Mouse (Mus musculus) ZHBTc4 (cell line): ENCODE results near the gene Tmem45b.
"Not testable (repeated sequence)": the region's sequence is repeated elsewhere in the genome, so short reads cannot be mapped to it uniquely, and the experiment has no call there.

Source experiments
- DNase-seq: peaks from one replicate; pipeline ENCODE4 v3.0.0-alpha.2; 2011; ENCODE audit warnings: low read depth, low spot score

The Tmem45b gene

GRCm38 (mm10) chr9:31463692-31464474, at the start of gene Tmem45b:
Gene Tmem45b, minus strand, starts transcription at chr9:31464462.
- DNase-seq = peak; percentile 24

GRCm38 (mm10) chr9:31508189-31508588, 43.9 kb upstream of the Tmem45b start:
- DNase-seq = no peak

- DNase-seq = not testable (repeated sequence)
Observed at GRCm38 (mm10) chr9:31501221-31501620, 37.0 kb upstream of the Tmem45b start.

- DNase-seq = no peak
Observed at GRCm38 (mm10) chr9:31463190-31463589, 1.1 kb downstream of the Tmem45b start.

GRCm38 (mm10) chr9:31454356-31454755, 9.9 kb downstream of the Tmem45b start:
- no peak for DNase-seq

GRCm38 (mm10) chr9:31452166-31452565, 12.1 kb downstream of the Tmem45b start:
- no peak for DNase-seq

GRCm38 (mm10) chr9:31449145-31449772, 15.0 kb downstream of the Tmem45b start:
- peak; percentile 44 for DNase-seq

- peak; percentile 23 for DNase-seq
Observed at GRCm38 (mm10) chr9:31444236-31444635, 20.0 kb downstream of the Tmem45b start.

- DNase-seq = peak; percentile 36
Observed at GRCm38 (mm10) chr9:31441487-31441886, 22.8 kb downstream of the Tmem45b start.

GRCm38 (mm10) chr9:31440366-31440765, 23.9 kb downstream of the Tmem45b start:
- DNase-seq = peak; percentile 50

GRCm38 (mm10) chr9:31439341-31439740, 24.9 kb downstream of the Tmem45b start:
- DNase-seq = peak; percentile 88

- peak; percentile 94 for DNase-seq
Observed at GRCm38 (mm10) chr9:31438834-31439233, 25.4 kb downstream of the Tmem45b start.

GRCm38 (mm10) chr9:31437861-31438260, 26.4 kb downstream of the Tmem45b start:
- peak; percentile 58 for DNase-seq

- peak; percentile 64 for DNase-seq
Observed at GRCm38 (mm10) chr9:31435415-31435814, 28.8 kb downstream of the Tmem45b start.

GRCm38 (mm10) chr9:31433431-31433830, 30.8 kb downstream of the Tmem45b start:
- DNase-seq = no peak

GRCm38 (mm10) chr9:31432336-31432975, 31.8 kb downstream of the Tmem45b start:
- peak; percentile 35 for DNase-seq

GRCm38 (mm10) chr9:31431751-31432150, 32.5 kb downstream of the Tmem45b start:
- peak; percentile 69 for DNase-seq

- no peak for DNase-seq
Observed at GRCm38 (mm10) chr9:31430011-31430410, 34.3 kb downstream of the Tmem45b start.

GRCm38 (mm10) chr9:31428971-31429370, 35.3 kb downstream of the Tmem45b start:
- DNase-seq = no peak

GRCm38 (mm10) chr9:31422143-31422542, 42.1 kb downstream of the Tmem45b start:
- DNase-seq = no peak

GRCm38 (mm10) chr9:31418821-31419220, 45.4 kb downstream of the Tmem45b start:
- peak; percentile 50 for DNase-seq

GRCm38 (mm10) chr9:31412165-31412564, 52.1 kb downstream of the Tmem45b start:
- no peak for DNase-seq
